Mouse (Mus musculus) liver, embryonic 16.5 days (tissue): ENCODE data around the gene Ccer1. TPM values are rescaled to one million over a fixed set of nuclear protein-coding genes. Genes with fewer than 3 reads are reported as not detected.
"Not testable (repeated sequence)": the region's sequence is repeated elsewhere in the genome, so short reads cannot be mapped to it uniquely, and the experiment has no call there.

Source experiments
- ATAC-seq: fragments of 200-750 bp; cut with Nextera tagmentation; 2 replicates; pipeline ENCODE4 v1.8.0; 2017; ENCODE audit warnings: low read depth, mild to moderate bottlenecking, moderate number of reproducible peaks, moderate library complexity
- H3K27ac ChIP-seq: fragments of 300-500 bp; sonication (generic); 2 replicates; pipeline ENCODE4 v1.5.1; 2014; ENCODE audit warnings: mild to moderate bottlenecking, low read length
- H3K27me3 ChIP-seq: fragments of 300-500 bp; sonication (generic); 2 replicates; pipeline ENCODE4 v1.6.1; 2014; ENCODE audit warnings: low read depth, low read length, mixed read lengths; ENCODE audit not compliant: control insufficient read depth, insufficient read depth
- H3K36me3 ChIP-seq: fragments of 300-500 bp; sonication (generic); 2 replicates; pipeline ENCODE4 v1.6.1; 2014; ENCODE audit warnings: mild to moderate bottlenecking; ENCODE audit not compliant: control insufficient read depth, insufficient read depth
- H3K4me1 ChIP-seq: fragments of 300-500 bp; sonication (generic); 2 replicates; pipeline ENCODE4 v1.6.1; 2014; ENCODE audit warnings: low read depth, low read length, mixed read lengths; ENCODE audit not compliant: control insufficient read depth
- H3K4me2 ChIP-seq: fragments of 300-500 bp; sonication (generic); 2 replicates; pipeline ENCODE4 v1.6.1; 2014; ENCODE audit warnings: low read depth, low read length, mixed read lengths
- H3K4me3 ChIP-seq: fragments of 300-500 bp; sonication (generic); 2 replicates; pipeline ENCODE4 v1.5.1; 2014; ENCODE audit warnings: low read depth, mild to moderate bottlenecking, low read length
- H3K9ac ChIP-seq: fragments of 300-500 bp; sonication (generic); 2 replicates; pipeline ENCODE4 v1.6.1; 2014; ENCODE audit warnings: low read depth, low read length
- H3K9me3 ChIP-seq: fragments of 300-500 bp; sonication (generic); replicated peaks from 2 replicates; pipeline ENCODE4 v1.6.1; 2016; ENCODE audit warnings: low read length; ENCODE audit not compliant: control insufficient read depth
- WGBS: fragments of 180-500 bp; shearing (Covaris S2); extraction: QIAGEN DNeasy Blood & Tissue Kit; methylation state at CpG from one replicate; pipeline ENCODE4 v1.1.7; 2014; ENCODE audit not compliant: insufficient replicate concordance; 5-methylcytosine and 5-hydroxymethylcytosine counted together
- polyA plus RNA-seq: library from polyadenylated mRNA; unstranded; fragments of >200 nt; fragmentation: Nextera tagmentation; extraction: Ambion mirVana; gene quantifications from 2 replicates; pipeline ENCODE4 v1.2.1, GENCODE M21; 2015

Ccer1 gene
- polyA plus RNA-seq, 1 experiment from 2014 or later: not detected

- no peak for ATAC-seq
- WGBS: 58% methylated on average over 1 of the region's 1 CpGs
- H3K4me2 ChIP-seq: no peak overlapping the region
- no peaks in the 10 kb centered on the region for H3K27me3 ChIP-seq
- H3K9me3 ChIP-seq: no peaks in the 10 kb centered on the region
- no peak overlapping the region for H3K4me3 ChIP-seq
- H3K4me1 ChIP-seq: no peaks in the 10 kb centered on the region
- H3K27ac ChIP-seq: no peak overlapping the region
- H3K36me3 ChIP-seq: no peaks in the 10 kb centered on the region
- H3K9ac ChIP-seq: no peak overlapping the region
Observed at GRCm38 (mm10) chr10:97720625-97721024, 27.8 kb downstream of the Ccer1 start.

GRCm38 (mm10) chr10:97722709-97723108, 29.9 kb downstream of the Ccer1 start:
- Histone ChIP-seq H3K36me3 (no peaks in the 10 kb centered on the region), H3K9ac (no peak overlapping the region), H3K4me2 (no peak overlapping the region), H3K4me3 (no peak overlapping the region), H3K27ac (no peak overlapping the region), H3K4me1 (no peaks in the 10 kb centered on the region), H3K27me3 (no peaks in the 10 kb centered on the region), H3K9me3 (no peaks in the 10 kb centered on the region)
- no peak for ATAC-seq
- 73% methylated on average over 9 of the region's 9 CpGs for WGBS

DNA sequence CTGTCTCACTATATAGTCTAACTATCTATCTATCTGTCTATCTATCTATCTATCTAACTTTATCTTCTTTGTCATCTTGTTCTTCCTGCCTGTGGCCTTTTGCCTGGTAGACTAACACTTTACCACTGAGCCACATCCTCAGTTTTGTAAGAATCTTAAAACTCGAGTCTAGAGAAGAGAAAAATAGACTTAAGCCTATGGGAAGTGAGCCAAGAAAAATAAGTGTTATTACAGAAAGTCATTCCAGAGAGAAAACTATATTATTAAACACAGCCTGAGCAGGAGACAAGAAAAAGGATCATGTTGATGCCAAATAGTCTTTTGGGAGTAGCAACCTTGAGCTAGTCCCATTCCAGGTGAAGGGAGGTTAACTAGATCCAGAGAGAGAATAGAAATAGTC, 33.1 kb downstream of the Ccer1 start:
- Histone ChIP-seq H3K4me1 (no peaks in the 10 kb centered on the region), H3K9ac (no peak overlapping the region), H3K4me2 (no peak overlapping the region), H3K27ac (no peak overlapping the region), H3K4me3 (no peak overlapping the region), H3K27me3 (no peaks in the 10 kb centered on the region), H3K36me3 (no peaks in the 10 kb centered on the region), H3K9me3 (no peaks in the 10 kb centered on the region)
- WGBS: 16% methylated on average over 1 of the region's 1 CpGs
- no peak for ATAC-seq

DNA sequence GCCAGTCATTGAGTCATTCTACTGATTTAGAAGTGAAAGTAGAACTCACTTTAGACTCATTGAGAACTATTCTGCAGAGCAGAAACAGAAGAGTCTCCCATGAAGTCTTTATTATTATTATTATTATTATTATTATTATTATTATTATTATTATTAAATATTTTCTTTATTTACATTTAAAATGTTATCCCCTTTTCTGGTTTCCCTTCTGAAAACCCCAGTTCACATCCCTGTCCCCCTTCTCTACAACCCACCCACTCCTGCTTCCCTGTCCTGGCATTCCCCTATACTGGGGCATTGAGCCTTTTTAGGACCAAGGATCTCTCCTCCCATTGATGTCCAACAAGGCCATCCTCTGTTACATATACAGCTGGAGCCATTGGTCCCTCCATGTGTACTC, 33.8 kb downstream of the Ccer1 start, which contains the start of gene C030005K15Rik:
Gene C030005K15Rik, minus strand, starts transcription at position 101 of the 400 bp plus-strand sequence.
- not testable (repeated sequence) for H3K27me3 ChIP-seq, H3K4me1 ChIP-seq, H3K4me3 ChIP-seq, ATAC-seq, H3K9ac ChIP-seq, H3K36me3 ChIP-seq, H3K27ac ChIP-seq, H3K4me2 ChIP-seq, H3K9me3 ChIP-seq

Other genes with a start within 250 kb of the Ccer1 start
- 63.3 and 70.9 TPM in 2 replicates for gene Dcn, start 213.4 kb upstream of the Ccer1 start, polyA plus RNA-seq
- gene Lum, start 127.9 kb upstream of the Ccer1 start, polyA plus RNA-seq: 26.4 and 26.6 TPM in 2 replicates
- 0.19 and 0.25 TPM in 2 replicates for gene Kera, start 86.2 kb upstream of the Ccer1 start, polyA plus RNA-seq
- not detected in 2 replicates for gene Epyc, start 49.0 kb upstream of the Ccer1 start, polyA plus RNA-seq
- not detected in 2 replicates for gene C030005K15Rik, start 33.7 kb downstream of the Ccer1 start, polyA plus RNA-seq